Mouse (Mus musculus) neural tube, embryonic 10.5 days (tissue): ENCODE measurements around the gene Proser1.

Experiments used
- DNase-seq: peaks from one replicate; pipeline ENCODE4 v3.0.0-alpha.2; 2017; ENCODE audit warnings: low spot score; ENCODE audit errors: extremely low spot score

Proser1 gene

DNA sequence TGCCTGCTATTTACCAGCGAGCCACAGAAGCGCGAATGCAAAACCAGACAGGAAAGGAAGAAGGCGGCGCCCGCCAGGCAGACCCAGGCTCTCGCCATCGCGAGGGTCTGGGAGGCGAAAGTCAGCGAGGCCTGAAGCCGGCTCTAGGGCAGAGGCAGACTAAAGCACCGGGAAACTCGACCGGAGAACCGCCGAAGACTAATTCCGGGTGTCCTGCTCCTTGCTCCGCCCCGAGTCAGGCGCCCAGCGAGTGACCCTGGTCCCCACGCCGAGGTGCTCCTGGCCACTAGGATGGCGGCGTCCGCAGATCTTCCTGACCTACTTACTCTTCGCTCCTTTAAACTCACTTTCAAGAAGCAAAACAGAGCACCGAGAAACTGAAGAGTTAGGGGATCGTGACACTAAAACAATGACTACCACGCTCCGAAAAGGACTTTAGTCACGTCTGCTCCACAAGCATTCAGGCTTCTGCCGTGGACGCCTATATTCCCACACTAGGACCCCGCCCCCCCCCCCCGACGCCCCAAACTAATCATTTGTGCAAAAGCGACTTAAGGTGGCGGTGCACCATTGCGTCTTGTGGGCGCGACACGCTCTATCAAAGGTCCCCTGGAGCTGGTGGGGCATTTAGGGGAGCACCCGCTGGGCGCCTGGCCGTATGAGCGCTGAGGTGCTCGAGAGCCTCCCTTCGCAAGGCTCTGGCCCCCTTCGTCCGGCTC lies at the start of gene Proser1, which contains the start of gene Nhlrc3:
Proser1 (plus strand) TSS at position 621 of the 719 bp plus-strand sequence.
Nhlrc3 (minus strand) TSS at position 287 of the 719 bp plus-strand sequence.
- peak; percentile 91 for DNase-seq

DNA sequence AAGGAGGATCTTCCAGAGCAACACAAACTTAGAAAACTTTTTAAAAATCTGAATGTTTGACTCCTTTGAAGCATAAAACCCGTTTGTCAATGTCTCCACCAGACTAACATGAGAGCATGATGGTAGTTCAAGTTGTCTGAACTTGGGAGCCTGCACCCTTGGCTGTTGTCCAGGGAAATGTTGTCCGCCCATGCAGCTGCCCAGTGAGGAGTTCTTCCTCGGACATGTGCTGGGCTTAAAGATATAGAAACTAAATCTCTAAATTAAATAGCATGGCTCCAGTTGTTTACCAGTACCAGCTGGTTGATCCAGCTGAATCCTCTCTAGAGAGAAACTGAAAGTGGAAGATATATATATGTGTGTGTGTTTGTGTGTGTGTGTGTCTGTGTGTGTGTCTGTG lies 49.5 kb upstream of the Proser1 start:
- DNase-seq = no peak

DNA sequence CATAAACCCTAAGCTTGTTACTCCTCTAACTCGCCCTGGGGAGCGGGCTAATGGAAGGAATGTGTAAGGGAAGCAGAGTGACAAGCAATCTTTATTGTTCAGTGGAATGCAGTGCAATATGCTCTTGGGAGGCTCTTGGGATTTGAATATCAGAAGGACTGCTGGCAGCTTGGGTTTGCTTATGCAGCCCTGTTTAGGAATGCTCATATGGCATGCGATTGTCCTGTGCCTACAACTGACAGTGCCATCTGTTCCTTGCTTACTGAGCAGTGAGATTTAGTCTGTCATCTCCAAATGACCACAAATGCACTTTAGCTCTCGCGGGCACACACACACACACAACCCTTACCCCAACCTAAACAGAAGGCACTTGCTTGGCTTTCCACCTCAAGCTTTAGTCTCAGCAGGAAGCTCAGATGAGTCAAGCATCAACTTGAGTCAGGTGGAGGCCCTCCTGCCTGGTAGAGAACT lies 47.4 kb upstream of the Proser1 start:
- no peak for DNase-seq

DNA sequence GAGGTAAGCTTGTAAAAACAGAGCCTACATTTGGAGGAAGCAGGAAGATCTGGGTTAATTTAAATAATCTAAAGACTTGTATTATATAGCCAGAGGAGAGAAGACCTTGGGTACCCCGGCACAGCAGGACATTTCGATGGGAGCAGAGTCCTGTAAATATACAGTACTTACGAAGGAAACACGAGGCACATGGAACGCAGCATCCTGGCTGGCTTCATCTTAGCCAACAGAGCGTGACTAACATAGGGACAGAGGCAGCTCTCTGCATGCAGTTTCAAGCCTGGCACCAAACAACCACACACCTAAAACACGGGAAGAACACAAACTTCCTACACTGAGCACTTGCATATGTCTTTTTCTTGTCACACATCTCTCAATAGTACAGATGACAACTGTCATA lies 45.8 kb upstream of the Proser1 start:
- DNase-seq = no peak

DNA sequence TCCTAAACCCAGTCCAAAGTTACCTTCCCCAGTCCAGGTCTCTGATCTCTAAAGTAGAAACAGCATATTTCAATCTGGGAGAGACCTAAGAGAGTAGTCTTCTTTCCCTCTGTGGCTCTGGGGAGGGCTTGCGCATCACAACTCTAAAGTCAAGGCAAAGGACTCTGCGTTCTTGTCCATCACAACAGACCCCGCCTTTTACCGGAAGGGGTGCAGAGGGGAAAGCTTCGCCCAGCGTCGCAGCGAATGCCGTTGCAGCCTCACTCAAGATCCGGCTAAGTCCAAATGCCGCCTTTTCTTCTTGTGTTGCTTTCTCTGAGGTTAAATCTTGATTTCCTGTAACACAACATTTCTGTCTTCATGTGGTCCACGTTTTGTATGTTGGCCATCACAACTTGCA lies 41.8 kb upstream of the Proser1 start:
- no peak for DNase-seq

DNA sequence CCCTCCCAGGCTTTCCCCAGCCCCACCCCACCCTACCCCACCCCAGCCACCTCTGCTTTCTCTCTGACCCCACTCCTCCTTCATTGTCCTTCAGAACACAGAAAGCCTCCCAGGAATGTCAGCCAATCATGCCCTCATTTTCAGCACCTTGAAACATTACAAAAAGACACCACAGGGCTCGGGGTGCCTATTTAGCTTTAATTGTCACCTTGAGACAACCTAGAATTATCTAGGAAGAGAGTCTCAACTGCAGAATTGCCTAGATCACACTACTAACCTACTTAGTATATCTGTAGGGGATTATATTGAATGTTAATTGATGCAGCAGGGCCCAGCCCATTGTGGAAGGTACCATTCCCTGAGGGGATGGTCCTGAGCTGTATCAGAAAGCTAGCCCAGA lies 40.8 kb upstream of the Proser1 start:
- no peak for DNase-seq

DNA sequence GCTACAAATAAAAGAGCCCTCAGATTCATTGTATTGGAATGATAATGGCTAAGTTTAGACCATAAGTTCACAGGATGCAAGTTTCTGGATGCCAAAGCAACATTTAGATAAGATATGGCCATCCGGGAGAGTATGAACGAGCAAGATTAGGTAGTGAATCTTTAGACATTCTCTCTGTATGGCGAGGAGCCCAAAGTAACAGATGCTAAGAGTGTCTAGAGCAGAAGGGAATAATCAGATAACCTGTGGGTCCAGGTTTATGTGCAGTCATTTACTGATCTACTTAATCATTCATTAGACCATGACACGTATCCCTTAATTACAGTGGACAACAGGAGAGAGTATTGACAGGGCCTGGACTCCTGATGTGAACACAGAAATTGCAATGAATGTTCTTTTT lies 39.9 kb upstream of the Proser1 start:
- DNase-seq = no peak

DNA sequence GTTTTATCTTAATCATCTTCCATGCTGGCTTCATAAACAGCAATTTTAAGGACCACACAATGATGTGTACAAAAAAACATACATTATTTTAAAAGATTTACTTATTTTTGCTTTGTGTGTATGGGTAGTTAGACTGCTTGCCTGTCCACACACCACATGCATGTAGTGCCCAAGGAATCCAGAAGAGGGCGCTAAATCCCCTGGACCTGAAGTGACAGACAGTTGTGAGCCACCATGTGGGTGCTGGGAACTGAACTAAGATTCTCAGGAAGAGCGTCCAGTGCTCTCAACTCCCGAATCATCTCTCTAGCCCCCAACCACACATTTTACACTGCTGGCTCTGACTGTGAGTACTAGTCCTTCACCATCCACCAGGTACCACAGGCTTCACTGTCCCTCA lies 28.9 kb upstream of the Proser1 start:
- no peak for DNase-seq

DNA sequence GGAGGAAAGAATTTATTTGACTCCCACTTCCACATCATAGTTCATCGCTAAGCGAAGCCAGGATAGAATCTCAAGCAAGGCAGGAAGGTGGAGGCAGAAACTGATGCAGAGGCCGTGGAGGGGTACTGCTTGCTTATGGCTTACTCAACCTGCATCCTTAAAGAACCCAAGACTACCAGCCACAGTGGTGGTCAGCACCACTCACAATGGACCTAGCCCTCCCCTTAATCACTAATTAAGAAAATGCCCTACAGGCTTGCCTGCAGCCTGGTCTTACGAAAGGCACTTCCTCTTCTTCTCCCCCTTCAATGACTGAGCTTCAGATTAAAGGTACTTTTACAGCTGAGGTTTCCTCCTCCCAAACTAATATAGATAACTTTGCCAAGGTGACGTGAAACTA lies 26.9 kb upstream of the Proser1 start:
- DNase-seq = no peak

DNA sequence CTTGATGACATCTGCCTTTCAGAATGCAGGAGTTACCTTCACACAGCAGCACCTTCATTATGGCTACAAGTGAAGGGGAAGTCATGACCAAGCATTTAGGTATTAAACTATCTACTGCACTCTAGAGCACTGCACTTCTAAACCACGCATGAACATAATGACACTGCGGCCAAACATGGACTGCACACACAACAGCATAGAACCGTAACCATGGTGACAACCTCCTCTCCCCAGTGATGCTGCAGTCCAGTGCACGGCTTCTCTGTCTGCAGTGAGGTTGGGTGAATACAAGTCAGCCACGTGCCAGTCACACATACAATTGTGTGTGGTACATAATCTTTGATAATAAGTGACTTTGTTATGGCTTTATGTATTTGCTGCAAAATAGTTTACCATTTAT lies 17.9 kb upstream of the Proser1 start:
- no peak for DNase-seq

DNA sequence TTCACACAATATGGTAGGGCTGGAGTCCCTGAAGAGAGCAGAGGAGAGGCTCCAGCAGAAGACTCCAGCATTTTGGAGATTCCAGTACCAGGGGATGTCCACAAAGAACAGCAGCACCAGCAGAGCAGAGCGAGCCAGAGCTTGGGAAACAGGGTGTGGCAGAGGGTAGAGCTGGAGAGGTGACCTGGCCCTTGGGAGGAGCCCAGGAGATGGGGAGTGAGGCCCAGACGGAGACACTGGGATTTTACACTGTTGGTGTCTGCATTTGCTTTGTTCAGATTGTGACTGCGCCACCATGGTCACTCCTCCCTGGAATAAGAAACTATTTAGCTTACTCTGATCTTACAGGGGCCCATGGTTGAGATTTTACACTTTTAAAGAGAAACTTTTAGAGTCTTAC lies 16.7 kb upstream of the Proser1 start:
- no peak for DNase-seq

DNA sequence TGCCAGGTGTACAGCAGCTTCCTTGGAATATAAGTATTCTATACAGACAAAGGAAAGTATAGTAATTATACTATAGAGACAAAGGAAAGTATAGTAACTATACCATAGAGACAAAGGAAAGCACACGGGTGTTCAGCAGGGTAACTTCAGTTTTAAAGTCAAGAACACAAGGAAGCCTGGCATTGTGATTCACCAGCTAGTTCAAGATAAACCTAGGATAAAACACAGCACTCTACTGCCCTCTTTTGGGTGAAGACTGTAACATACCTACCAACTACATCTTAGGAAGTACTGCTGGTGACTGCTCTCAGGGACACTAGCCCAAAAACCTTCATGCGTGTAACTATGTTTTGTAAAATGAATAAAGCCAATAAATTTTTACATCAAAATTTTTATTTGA lies 15.3 kb upstream of the Proser1 start:
- no peak for DNase-seq

DNA sequence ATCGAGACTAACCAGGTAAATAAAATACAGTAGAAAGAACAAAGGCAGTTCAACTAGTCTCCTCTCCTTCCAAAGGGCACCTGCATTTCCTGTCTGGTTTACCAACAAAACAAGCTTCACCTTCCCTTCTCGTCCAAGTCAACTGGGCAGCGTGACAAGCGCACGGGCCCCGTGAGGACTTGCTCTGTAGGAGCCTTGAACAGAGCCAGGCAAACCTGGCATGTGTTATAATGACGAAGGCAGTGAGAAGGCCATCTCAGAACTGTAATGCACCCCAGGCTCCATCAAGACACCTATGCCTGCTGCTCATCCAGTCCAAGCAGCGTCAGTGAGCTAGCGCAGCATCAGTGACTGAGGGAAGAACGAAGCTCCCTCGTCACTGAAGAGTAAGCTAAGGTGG lies 12.8 kb upstream of the Proser1 start:
- no peak for DNase-seq

DNA sequence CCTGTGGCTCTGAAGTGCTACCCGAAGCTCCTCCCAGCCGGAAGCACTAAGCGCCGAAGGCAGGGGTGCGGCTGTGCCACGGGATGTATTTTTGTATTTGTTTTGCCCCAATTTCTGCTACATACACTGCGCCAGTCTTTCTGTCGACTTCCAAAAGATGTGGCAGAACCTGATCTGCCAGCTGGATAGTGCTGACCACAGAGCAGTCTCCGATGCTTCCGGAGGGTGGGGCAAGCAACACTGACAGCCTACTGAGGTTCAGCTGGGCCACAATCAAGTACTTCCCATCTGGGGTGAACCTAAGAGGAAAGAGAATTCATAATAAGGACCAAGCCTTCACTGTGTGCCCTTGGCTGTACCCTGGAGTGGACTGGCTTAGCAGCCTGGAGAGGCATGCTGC lies 11.1 kb upstream of the Proser1 start:
- no peak for DNase-seq

DNA sequence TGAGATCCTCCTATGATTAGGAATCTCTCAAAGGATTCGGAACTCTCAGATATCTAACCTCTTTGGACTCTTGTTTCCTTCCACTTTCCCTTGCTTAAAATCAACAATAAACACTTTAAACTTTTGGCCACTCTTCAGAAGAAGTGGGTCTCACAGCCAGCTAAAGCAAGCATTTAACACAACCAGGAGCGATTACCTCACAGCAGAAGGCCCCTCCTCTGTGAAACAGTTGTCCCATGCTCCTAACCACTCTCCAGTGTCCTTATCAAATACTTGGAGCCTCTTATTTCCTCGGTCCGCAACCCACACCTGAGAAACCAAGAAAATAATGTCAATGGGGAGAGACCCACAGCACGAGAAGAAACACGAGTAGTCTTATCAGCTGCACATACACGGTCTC lies 10.1 kb upstream of the Proser1 start:
- DNase-seq = no peak

DNA sequence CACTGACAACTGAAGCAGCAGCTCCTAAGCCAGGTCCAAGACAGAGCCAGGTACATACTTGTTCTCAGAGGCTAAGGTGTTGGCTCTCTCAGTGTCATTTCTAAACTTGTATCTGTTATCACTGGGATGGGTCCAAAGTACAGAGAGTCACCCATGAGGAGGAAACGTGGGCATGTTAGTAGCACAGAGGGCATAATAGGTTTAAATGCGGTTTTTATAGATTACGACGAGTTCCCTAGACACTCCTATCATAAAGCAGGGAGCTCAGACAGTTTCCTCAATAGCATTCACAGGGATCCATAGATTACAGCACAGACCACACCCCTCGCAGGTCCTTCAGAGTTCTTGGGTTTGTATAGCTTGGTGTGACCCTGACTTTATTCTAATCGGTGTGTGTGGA lies 9.5 kb upstream of the Proser1 start:
- no peak for DNase-seq

DNA sequence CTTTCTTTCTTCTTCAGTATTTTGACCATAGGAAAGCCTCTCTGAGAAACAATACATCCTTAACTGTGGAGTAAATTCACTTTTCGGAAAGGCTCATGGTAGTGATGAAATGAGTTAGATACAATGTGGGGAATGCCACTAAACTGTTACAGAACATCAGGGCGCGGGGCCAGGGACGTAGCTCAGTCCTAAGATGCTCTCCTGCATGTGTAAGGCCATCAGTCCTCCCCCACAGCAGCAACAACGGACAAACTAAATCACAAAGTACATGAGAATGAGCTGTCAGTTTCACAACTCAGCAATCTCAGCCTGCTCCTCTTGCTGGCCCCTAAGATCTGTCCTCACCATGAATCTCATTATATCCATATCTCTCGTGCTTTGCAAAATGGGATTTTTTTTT lies 8.9 kb upstream of the Proser1 start:
- DNase-seq = no peak

DNA sequence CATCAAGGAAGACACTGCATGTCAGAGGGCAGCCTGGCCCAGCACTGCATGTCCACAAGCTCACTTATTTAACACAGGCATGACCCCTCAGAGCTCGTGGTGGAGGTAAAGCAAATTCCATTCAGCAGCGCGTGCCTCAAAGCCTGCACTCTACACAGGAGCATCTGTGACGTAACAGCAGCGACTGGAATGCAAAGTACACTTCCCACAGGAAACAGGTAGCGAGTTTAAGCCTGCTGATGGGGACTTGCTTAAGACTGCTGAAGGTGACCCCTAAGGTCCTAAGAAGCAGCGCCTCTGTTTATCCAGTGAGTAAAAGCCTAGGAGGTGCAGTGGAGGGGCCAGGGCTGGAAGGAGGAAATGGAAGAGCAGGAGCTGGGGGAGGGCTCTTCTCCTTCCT lies 8.5 kb upstream of the Proser1 start:
- DNase-seq = no peak

DNA sequence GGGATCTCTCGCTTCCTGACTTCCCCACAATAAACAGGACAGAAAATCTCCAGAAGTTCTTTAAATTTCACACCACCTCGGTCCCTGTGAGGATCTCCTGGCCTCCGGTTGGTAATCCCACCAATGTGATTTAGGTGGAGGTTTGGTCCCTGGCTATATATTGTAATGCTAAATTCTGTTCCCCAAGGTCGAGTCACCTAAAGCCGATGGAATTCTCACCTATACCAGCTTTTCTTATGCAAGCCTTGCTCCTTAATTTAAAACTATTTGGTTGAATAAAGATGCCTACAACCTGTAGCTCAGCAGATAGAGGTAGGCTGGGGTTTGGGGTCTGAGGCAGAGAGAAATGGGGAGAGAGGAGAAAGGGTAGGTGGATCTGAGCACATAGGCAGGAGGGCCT lies 5.7 kb upstream of the Proser1 start:
- DNase-seq = no peak

DNA sequence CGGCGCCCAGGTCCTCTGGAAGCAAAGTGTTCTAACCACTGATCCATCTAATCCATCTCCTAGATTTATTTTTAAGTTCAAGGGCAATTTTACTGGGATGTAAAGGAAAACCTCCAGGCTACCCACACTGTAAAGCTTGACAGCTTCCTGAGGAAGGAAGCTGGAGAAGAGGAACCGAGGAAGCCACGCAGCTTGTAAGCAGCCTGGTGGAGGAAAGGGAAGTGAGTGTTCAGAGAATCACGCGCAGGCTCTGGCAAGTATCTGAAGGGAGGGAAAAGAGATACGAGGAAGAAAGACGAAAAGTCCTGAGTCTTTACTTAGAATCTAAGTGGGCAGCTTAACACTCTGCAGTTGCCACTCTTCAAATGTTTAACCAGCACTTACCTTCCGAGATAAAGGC lies 3.4 kb upstream of the Proser1 start:
- DNase-seq = no peak

DNA sequence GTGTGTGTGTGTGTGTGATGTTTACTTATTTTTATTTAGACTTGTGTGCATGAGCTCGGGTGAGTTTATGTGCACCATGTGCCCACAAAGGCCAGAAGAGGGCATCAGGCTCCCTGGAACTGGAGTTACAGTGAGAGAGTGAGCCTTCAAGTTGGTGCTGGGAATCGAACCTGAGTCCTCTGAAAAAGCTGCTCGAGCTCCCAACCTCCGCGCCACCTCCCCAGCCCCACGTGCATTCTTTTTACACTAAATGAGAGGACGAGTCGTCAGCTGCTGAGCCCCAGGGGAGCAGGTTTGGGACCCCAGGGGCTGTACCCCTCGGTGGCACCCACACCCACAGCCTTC lies 793 bp upstream of the Proser1 start:
- no peak for DNase-seq

DNA sequence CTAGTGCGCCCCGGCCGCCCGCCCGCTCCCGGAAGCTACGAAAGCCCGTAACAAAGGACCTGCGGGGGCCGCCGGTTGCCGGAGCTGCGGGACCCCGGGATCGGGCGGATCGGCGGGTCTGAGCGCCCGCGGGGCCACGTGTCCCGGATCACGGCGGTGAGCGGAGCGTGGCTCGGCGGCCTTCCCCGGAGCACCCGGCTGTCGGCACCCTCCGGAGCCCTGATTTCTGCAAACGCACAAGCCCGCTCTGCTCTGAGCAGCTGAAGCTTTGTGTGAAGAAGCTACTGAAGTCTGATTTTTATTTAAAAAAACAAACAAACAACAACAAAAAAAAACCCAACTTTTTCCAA lies 274 bp downstream of the Proser1 start:
- DNase-seq = no peak

DNA sequence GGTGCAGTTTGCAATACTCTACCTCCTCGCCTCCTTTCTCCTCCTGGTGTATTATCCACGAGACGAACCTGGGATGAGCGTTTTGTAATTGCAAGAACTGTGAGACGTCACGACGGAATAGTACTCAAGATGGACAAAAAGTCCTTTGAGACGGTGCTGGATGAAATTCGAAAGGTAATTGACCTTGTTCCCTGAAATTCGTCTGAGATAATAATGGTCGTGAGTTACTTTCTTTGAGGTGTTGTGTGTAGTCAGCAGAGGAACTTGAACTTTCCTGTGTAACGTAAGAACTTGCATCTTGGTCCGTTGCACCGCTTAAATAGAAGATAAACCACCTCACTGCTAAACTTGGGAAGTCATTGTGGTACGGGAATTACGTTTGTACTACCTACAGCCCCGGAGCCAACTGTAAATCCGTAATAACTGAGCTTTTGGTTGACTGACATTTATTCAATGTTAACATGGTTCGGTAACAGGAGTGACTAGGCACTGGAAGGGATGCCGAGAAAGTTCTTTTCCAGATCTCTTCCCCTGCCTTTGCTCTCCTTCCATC lies 756 bp downstream of the Proser1 start:
- DNase-seq = peak; percentile 33

DNA sequence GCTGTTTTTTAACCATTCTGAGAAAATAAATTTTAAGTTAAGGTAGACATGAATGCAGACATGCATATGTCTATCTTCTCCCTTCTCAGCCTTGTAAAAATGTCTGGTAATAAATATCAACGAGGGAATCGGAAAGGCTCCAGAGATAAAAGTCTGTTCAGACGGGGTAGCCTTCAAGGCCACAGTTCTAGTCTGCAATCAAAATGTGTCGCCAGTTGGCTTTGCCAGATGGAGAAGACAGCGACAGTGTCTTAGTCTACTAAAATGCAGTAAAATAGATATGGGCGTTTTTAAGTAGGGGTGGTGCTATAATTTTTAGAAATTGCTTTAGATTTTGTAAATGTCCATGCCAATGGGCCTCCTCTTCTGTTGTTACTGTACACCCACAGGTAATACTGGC lies 1.9 kb downstream of the Proser1 start:
- DNase-seq = no peak
